Comparison of ENCODE assay signal across 31 mouse cellular contexts in genomic region chr3:28826272-28826671, GRCm38 (mm10).
"Had no signal": no experiment of that assay in that cellular context is flagged by ENCODE, and none has a peak within 500 bp of the region (broad histone marks: within the 10 kb centered on the region; RNA-seq: fewer than 3 reads in every experiment).

No protein-coding gene starts in this region.

- H3K27me3 ChIP-seq: limb, embryonic 12.5 days; limb, embryonic 13.5 days; limb, embryonic 15.5 days; liver, embryonic 12.5 days; liver, embryonic 13.5 days; liver, embryonic 15.5 days; lung, embryonic 15.5 days; midbrain, embryonic 12.5 days; midbrain, embryonic 13.5 days; midbrain, embryonic 15.5 days; neural tube, embryonic 12.5 days had no signal

- H3K27ac ChIP-seq: left cerebral cortex, adult 2 months; limb, embryonic 10.5 days; limb, embryonic 12.5 days; limb, embryonic 13.5 days; limb, embryonic 15.5 days; liver, embryonic 12.5 days; liver, embryonic 13.5 days; liver, embryonic 14.5 days; liver, embryonic 15.5 days; lung, embryonic 15.5 days; macrophage; midbrain, embryonic 10.5 days; midbrain, embryonic 12.5 days; midbrain, embryonic 13.5 days; midbrain, embryonic 15.5 days; neural tube, embryonic 12.5 days had no signal

- DNase-seq: left cerebral cortex, postnatal 4 days; liver; liver, embryonic 13.5 days; liver, postnatal 0 days; lung, adult 2 months; lung, embryonic 14.5 days; lung, postnatal 10 days; lung, postnatal 14 days; lung, postnatal 36 days; lung, postnatal 4 days; midbrain, embryonic 14.5 days had no signal

- H3K4me3 ChIP-seq: left cerebral cortex, adult 2 months; limb, embryonic 10.5 days; limb, embryonic 12.5 days; limb, embryonic 13.5 days; limb, embryonic 15.5 days; liver, embryonic 12.5 days; liver, embryonic 13.5 days; liver, embryonic 15.5 days; lung, embryonic 15.5 days; megakaryocyte, embryonic 14.5 days; midbrain, embryonic 10.5 days; midbrain, embryonic 12.5 days; midbrain, embryonic 13.5 days; midbrain, embryonic 15.5 days; myocyte; neural tube, embryonic 12.5 days had no signal

- H3K4me1 ChIP-seq: limb, embryonic 10.5 days; limb, embryonic 12.5 days; limb, embryonic 13.5 days; limb, embryonic 15.5 days; liver, embryonic 12.5 days; liver, embryonic 13.5 days; liver, embryonic 15.5 days; lung, embryonic 15.5 days; megakaryocyte, embryonic 14.5 days; midbrain, embryonic 10.5 days; midbrain, embryonic 12.5 days; midbrain, embryonic 13.5 days; midbrain, embryonic 15.5 days; neural tube, embryonic 12.5 days had no signal

- H3K4me2 ChIP-seq: limb, embryonic 12.5 days; limb, embryonic 13.5 days; limb, embryonic 15.5 days; liver, embryonic 11.5 days; liver, embryonic 12.5 days; liver, embryonic 13.5 days; liver, embryonic 15.5 days; lung, embryonic 14.5 days; lung, embryonic 15.5 days; midbrain, embryonic 11.5 days; midbrain, embryonic 12.5 days; midbrain, embryonic 13.5 days; midbrain, embryonic 15.5 days; neural tube, embryonic 12.5 days had no signal

- H3K9me3 ChIP-seq: limb, embryonic 10.5 days; limb, embryonic 12.5 days; limb, embryonic 13.5 days; limb, embryonic 15.5 days; liver, embryonic 12.5 days; liver, embryonic 13.5 days; liver, embryonic 15.5 days; lung, embryonic 15.5 days; megakaryocyte, embryonic 14.5 days; midbrain, embryonic 10.5 days; midbrain, embryonic 12.5 days; midbrain, embryonic 13.5 days; midbrain, embryonic 15.5 days; neural tube, embryonic 12.5 days had no signal

- ATAC-seq: liver, embryonic 12.5 days; liver, postnatal 0 days; midbrain, embryonic 13.5 days; midbrain, embryonic 15.5 days; midbrain, embryonic 16.5 days had no signal

- H3K9ac ChIP-seq: limb, embryonic 12.5 days; limb, embryonic 13.5 days; limb, embryonic 15.5 days; liver, embryonic 12.5 days; liver, embryonic 13.5 days; liver, embryonic 14.5 days; liver, embryonic 15.5 days; liver, postnatal 0 days; lung, embryonic 14.5 days; lung, embryonic 15.5 days; midbrain, embryonic 12.5 days; midbrain, embryonic 13.5 days; midbrain, embryonic 15.5 days; neural tube, embryonic 12.5 days had no signal

- H3K36me3 ChIP-seq: limb, embryonic 10.5 days; limb, embryonic 12.5 days; limb, embryonic 13.5 days; limb, embryonic 15.5 days; liver, embryonic 12.5 days; liver, embryonic 13.5 days; liver, embryonic 15.5 days; lung, embryonic 15.5 days; midbrain, embryonic 10.5 days; midbrain, embryonic 12.5 days; midbrain, embryonic 13.5 days; midbrain, embryonic 15.5 days; neural tube, embryonic 12.5 days had no signal
